Mouse (Mus musculus) embryonic facial prominence, embryonic 13.5 days (tissue): ENCODE data around the gene Ajuba. TPM values are rescaled to one million over a fixed set of nuclear protein-coding genes. Genes with fewer than 3 reads are reported as not detected.

Experiments
- ATAC-seq: fragments of 200-750 bp; cut with Nextera tagmentation; 2 replicates; pipeline ENCODE4 v1.8.0; 2017; ENCODE audit warnings: low read depth; ENCODE audit not compliant: insufficient number of reproducible peaks, insufficient read depth, low FRiP score, low TSS enrichment
- H3K27ac ChIP-seq: fragments of 300-500 bp; sonication (generic); 2 replicates; pipeline ENCODE4 v1.5.1; 2015; ENCODE audit warnings: moderate library complexity, mild to moderate bottlenecking, inconsistent platforms
- H3K27me3 ChIP-seq: fragments of 300-500 bp; sonication (generic); 2 replicates; pipeline ENCODE4 v1.6.1; 2015; ENCODE audit warnings: mild to moderate bottlenecking, inconsistent platforms
- H3K36me3 ChIP-seq: fragments of 300-500 bp; sonication (generic); 2 replicates; pipeline ENCODE4 v1.6.1; 2015; ENCODE audit warnings: mild to moderate bottlenecking, inconsistent platforms
- H3K4me1 ChIP-seq: fragments of 300-500 bp; sonication (generic); 2 replicates; pipeline ENCODE4 v1.6.1; 2015; ENCODE audit warnings: inconsistent platforms
- H3K4me2 ChIP-seq: fragments of 300-500 bp; sonication (generic); 2 replicates; pipeline ENCODE4 v1.6.1; 2015; ENCODE audit warnings: moderate library complexity, mild to moderate bottlenecking, inconsistent platforms
- H3K4me3 ChIP-seq: fragments of 300-500 bp; sonication (generic); 2 replicates; pipeline ENCODE4 v1.5.1; 2015; ENCODE audit warnings: mild to moderate bottlenecking, inconsistent platforms
- H3K9ac ChIP-seq: fragments of 300-500 bp; sonication (generic); 2 replicates; pipeline ENCODE4 v1.6.1; 2015; ENCODE audit warnings: mild to moderate bottlenecking, inconsistent platforms
- H3K9me3 ChIP-seq: fragments of 300-500 bp; sonication (generic); 2 replicates; pipeline ENCODE4 v1.6.1; 2016; ENCODE audit warnings: inconsistent platforms
- WGBS: fragments of 180-500 bp; shearing (Covaris S2); methylation state at CpG from one replicate; pipeline ENCODE4 v1.1.7; 2015; ENCODE audit warnings: mixed read lengths; 5-methylcytosine and 5-hydroxymethylcytosine counted together
- polyA plus RNA-seq: library from polyadenylated mRNA; unstranded; fragments of >200 nt; fragmentation: Nextera tagmentation; extraction: Ambion mirVana; gene quantifications from 2 replicates; pipeline ENCODE4 v1.2.1, GENCODE M21; 2015

Ajuba gene
- polyA plus RNA-seq, 1 experiment from 2014 or later = 63.3 TPM

DNA sequence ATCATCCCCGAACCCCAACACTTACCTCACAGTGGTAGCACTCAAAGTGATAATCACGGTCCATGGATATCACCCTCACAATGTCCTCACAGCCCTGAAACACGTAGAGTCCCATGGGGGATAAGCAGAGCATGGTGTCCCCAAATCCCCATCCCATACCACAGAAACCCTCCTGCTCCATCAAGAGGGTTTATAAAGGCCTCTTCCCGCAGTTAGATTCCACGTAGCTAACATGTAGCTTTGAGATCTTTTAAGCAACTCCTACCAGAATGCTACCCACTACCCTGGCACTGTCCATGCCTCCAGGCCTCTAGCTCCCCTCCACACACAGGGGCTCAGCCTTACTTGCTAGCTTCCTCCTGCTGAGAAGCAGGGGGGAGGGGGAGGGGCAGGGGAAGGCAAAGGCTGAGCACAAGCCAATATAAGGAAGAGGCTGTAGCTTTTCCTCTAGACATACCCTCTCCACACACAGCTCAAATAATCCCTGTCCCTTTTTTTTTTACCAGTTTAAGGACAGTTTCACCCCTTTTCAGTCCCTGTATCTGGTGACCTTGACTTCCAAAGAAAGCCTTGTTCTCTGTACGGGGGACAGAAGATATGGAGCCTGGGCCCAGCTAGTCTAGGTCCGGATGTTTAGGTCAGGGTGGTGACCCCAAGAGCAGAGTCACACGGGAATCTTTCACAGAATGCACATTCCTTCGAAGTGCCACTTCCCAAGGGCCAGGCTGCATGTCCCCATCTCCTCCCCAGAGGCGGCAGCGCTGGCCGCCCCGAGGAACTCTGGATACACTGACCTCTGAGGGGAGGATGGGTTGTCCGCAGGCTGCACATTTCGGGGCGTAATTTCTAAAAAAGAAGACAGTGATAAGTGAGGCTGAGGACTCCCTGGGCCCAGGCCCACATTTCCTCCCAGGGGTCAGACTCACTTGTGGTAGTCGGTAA is 7.6 kb downstream of the Ajuba start:
- ATAC-seq = no peak
- no peaks in the 10 kb centered on the region for H3K27me3 ChIP-seq
- H3K9ac ChIP-seq = no peak overlapping the region
- 0 out of 2 replicates have a peak overlapping the region, but pooled peaks have one; percentile 13 for H3K27ac ChIP-seq
- H3K4me1 ChIP-seq = peaks cover 37% of the 10 kb centered on the region
- peaks cover 74% of the 10 kb centered on the region for H3K36me3 ChIP-seq
- H3K9me3 ChIP-seq = no peaks in the 10 kb centered on the region
- no peak overlapping the region for H3K4me2 ChIP-seq
- WGBS = 44% methylated on average over 17 of the region's 17 CpGs
- no peak overlapping the region for H3K4me3 ChIP-seq

DNA sequence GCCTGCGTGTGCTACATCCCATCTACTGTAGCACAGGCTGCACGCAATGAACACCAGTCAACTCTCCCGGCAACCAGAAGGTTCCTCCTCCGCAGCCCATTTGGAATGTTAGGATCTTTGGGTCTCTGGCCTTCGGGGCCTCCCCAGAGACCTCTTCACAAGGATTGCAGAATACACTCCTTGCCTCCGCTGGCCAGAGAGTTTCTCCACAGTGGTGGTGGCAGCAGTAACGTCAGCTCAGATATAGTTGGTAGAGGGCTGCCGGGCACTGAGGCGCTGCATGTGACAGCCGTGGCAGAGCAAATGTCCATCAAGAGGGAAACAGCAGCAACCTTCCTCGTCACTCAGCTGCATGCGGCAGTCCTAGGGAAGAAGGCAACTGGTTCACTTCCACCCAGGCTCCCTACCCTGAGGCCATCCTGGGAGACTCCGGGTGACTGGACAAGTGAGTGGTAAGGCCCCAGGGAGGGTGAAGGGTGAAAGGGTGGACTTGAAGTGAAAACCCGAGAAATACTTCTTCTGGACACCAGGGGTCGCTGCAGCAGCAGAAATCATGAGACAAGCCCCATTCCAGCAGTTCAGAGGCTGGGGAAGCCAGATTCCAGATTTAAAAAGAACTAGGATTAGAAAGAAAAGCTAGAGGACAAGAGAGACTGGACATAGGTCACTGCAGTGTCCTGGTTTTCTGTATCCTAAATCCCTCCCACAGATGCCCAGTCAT is 8.5 kb downstream of the Ajuba start:
- Histone ChIP-seq H3K27me3 (no peaks in the 10 kb centered on the region), H3K9me3 (no peaks in the 10 kb centered on the region), H3K27ac (no peak overlapping the region), H3K4me2 (no peak overlapping the region), H3K4me1 (peaks cover 29% of the 10 kb centered on the region), H3K36me3 (peaks cover 74% of the 10 kb centered on the region), H3K4me3 (no peak overlapping the region), H3K9ac (no peak overlapping the region)
- 74% methylated on average over 15 of the region's 15 CpGs for WGBS
- no peak for ATAC-seq

DNA sequence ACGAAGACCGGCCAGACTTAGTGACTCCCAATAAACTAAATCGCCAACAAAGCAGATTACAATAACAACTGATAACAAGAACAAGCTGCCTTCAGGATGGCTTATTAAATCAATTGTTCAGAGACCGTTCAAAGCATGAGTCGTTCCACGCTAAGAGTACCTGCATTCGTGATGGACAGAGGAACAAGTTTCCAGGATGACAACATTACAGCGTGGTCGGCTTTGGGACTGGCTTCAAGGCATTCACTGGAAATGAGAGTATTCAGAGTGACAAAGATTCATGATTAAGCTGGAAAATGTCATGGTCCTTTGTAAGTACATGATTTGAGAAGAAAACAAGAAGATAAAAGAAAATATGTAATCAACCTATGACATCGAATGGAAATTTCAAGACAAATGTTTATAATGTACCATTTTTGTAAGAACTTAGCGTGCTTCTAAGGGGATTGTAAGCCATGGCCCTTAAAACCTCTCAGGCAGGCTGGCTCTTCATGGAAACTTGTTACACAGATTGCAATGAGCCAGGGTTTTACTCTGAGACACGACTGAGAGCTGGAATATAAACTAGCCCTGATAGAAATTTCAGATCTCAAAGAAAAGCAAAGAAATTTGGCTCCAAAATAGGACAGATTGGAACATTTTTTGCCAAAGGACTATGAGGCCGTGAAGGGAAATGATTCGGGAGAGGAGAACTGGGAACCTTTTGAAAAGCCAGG is 16.7 kb downstream of the Ajuba start:
- Histone ChIP-seq H3K4me1 (no peaks in the 10 kb centered on the region), H3K36me3 (peaks cover 2% of the 10 kb centered on the region; the same call in 1 of the 2 replicates), H3K4me2 (no peak overlapping the region), H3K4me3 (no peak overlapping the region), H3K9me3 (no peaks in the 10 kb centered on the region), H3K27ac (no peak overlapping the region), H3K27me3 (no peaks in the 10 kb centered on the region), H3K9ac (no peak overlapping the region)
- no peak for ATAC-seq
- WGBS = 81% methylated on average over 14 of the region's 14 CpGs

DNA sequence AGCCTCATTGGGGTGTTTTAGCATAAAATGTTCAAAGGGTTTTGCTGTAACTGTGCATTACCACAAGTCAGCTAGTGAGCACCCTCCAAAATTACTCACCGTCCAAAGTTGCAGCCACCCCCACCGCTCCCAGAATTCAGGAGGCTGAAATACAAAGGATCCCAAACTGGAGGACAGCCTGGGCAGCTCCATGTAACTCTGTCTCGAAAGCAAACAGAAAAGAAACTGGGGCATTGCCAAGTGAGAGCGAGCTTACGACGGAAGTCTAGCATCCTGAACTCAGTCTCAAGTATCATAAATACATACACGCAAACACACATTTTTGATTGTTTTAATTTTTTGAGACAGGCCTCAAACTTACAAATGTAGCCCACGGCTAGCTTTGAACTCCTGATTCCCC is 20.0 kb downstream of the Ajuba start:
- no peaks in the 10 kb centered on the region for H3K9me3 ChIP-seq
- peaks cover 8% of the 10 kb centered on the region for H3K4me1 ChIP-seq
- no peak overlapping the region for H3K9ac ChIP-seq
- no peaks in the 10 kb centered on the region for H3K36me3 ChIP-seq
- no peak overlapping the region for H3K4me2 ChIP-seq
- H3K27ac ChIP-seq = no peak overlapping the region
- H3K4me3 ChIP-seq = no peak overlapping the region
- WGBS = 71% methylated on average over 8 of the region's 8 CpGs
- no peak for ATAC-seq
- H3K27me3 ChIP-seq = no peaks in the 10 kb centered on the region

DNA sequence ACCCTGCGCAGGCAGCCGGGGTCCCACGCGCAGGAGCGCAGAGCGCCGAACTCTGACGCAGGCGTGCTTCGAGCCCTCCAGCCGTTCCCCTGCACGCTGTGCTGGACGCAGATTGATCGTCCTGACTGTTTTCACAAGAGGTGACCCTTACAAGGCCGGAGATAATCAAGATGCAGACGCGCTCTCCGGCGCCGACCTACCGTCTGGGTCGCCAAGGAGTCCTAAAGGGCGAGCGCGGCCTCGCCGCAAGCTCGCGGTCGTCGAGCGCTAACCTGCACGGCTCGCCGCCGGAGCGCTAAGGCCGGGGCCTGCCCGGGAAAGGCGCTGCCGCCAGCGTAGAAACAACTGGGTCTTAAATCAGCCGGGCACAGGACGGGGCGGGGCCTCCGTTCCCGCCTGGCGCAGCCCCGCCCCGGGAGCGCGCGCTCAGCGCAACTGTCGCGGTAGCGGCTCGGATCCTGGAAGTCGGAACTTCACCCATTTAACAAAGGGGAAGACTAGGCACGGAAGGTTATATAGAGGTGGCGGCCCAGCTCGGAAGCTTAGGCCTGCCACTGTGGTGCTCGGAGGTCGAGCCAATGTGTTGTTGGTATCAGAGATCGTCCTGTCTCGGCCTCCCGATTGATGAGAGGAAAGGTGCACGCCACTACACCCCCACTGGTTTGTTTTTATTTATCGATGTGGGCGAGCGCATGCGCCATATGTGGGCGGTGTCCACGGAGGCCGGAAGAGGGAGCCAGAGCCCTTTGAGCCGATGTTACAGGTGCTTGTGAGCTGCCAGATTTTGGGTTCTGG is 23.2 kb downstream of the Ajuba start, which contains the start of gene Haus4:
Haus4 (minus strand) TSS at position 642 of the 795 bp plus-strand sequence.
- WGBS = under 1% methylated on average over 76 of the region's 76 CpGs
- Histone ChIP-seq H3K9me3 (no peaks in the 10 kb centered on the region), H3K9ac (peak within 1 kb of the TSS; percentile 86), H3K4me1 (peaks cover 8% of the 10 kb centered on the region), H3K4me2 (peak within 1 kb of the TSS; percentile 93), H3K4me3 (peak within 1 kb of the TSS; percentile 59), H3K36me3 (peaks cover 25% of the 10 kb centered on the region), H3K27me3 (no peaks in the 10 kb centered on the region), H3K27ac (peak within 1 kb of the TSS; percentile 92)
- peak; percentile 91 for ATAC-seq

- H3K4me2 ChIP-seq = peak overlapping the region; percentile 93
- peak overlapping the region; percentile 92 for H3K27ac ChIP-seq
- peaks cover 31% of the 10 kb centered on the region for H3K36me3 ChIP-seq
- no peak for ATAC-seq
- peak overlapping the region; percentile 86 for H3K9ac ChIP-seq
- peak overlapping the region; percentile 59 for H3K4me3 ChIP-seq
- H3K27me3 ChIP-seq = no peaks in the 10 kb centered on the region
- 3% methylated on average over 21 of the region's 21 CpGs for WGBS
- H3K4me1 ChIP-seq = peaks cover 8% of the 10 kb centered on the region
- no peaks in the 10 kb centered on the region for H3K9me3 ChIP-seq
Observed at GRCm38 (mm10) chr14:54553454-54553974, 23.8 kb downstream of the Ajuba start.

GRCm38 (mm10) chr14:54544703-54545102 is 32.7 kb downstream of the Ajuba start:
- Histone ChIP-seq H3K27me3 (no peaks in the 10 kb centered on the region), H3K27ac (no peak overlapping the region), H3K4me3 (no peak overlapping the region), H3K4me1 (no peaks in the 10 kb centered on the region), H3K9ac (no peak overlapping the region), H3K36me3 (peaks cover 79% of the 10 kb centered on the region), H3K4me2 (no peak overlapping the region), H3K9me3 (no peaks in the 10 kb centered on the region)
- ATAC-seq = no peak
- 88% methylated on average over 5 of the region's 5 CpGs for WGBS

- H3K9me3 ChIP-seq = no peaks in the 10 kb centered on the region
- no peak overlapping the region for H3K27ac ChIP-seq
- no peak for ATAC-seq
- H3K4me2 ChIP-seq = no peak overlapping the region
- H3K9ac ChIP-seq = no peak overlapping the region
- no peaks in the 10 kb centered on the region for H3K27me3 ChIP-seq
- no peak overlapping the region for H3K4me3 ChIP-seq
- H3K4me1 ChIP-seq = no peaks in the 10 kb centered on the region
- 72% methylated on average over 11 of the region's 11 CpGs for WGBS
- H3K36me3 ChIP-seq = peaks cover 42% of the 10 kb centered on the region
Observed at GRCm38 (mm10) chr14:54540771-54541170, 36.6 kb downstream of the Ajuba start.

GRCm38 (mm10) chr14:54538580-54538979 is 38.8 kb downstream of the Ajuba start:
- no peaks in the 10 kb centered on the region for H3K4me1 ChIP-seq
- H3K27me3 ChIP-seq = no peaks in the 10 kb centered on the region
- peaks cover 22% of the 10 kb centered on the region for H3K36me3 ChIP-seq
- H3K27ac ChIP-seq = no peak overlapping the region
- H3K9ac ChIP-seq = no peak overlapping the region
- 80% methylated on average over 2 of the region's 2 CpGs for WGBS
- no peaks in the 10 kb centered on the region for H3K9me3 ChIP-seq
- ATAC-seq = no peak
- no peak overlapping the region for H3K4me3 ChIP-seq
- H3K4me2 ChIP-seq = no peak overlapping the region

- 15% methylated on average over 17 of the region's 17 CpGs for WGBS
- H3K27ac ChIP-seq = peak overlapping the region; percentile 72; the same call in 1 of the 2 replicates
Observed at GRCm38 (mm10) chr14:54528446-54529111, 48.8 kb downstream of the Ajuba start.

More at GRCm38 (mm10) chr14:54528446-54529111, 48.8 kb downstream of the Ajuba start:
- ATAC-seq = peak; percentile 75; the same call in 1 of the 2 replicates
- H3K9ac ChIP-seq = 0 out of 2 replicates have a peak overlapping the region, but pooled peaks have one; percentile 16
- H3K4me1 ChIP-seq = peaks cover 16% of the 10 kb centered on the region
- peak overlapping the region; percentile 48; the same call in 1 of the 2 replicates for H3K4me3 ChIP-seq
- H3K4me2 ChIP-seq = peak overlapping the region; percentile 86
- H3K27me3 ChIP-seq = no peaks in the 10 kb centered on the region
- no peaks in the 10 kb centered on the region for H3K36me3 ChIP-seq
- H3K9me3 ChIP-seq = no peaks in the 10 kb centered on the region
